Comparison of ENCODE assay signal across 22 mouse cellular contexts in genomic region chr9:103925486-103925885, GRCm38 (mm10).
DNase-seq lines count a peak whose midpoint lies in the region; ATAC-seq and TF ChIP-seq lines count a peak whose summit lies in the region.
"Had no signal": no experiment of that assay in that cellular context is flagged by ENCODE, and none has a peak within 500 bp of the region (broad histone marks: within the 10 kb centered on the region; RNA-seq: fewer than 3 reads in every experiment).

No protein-coding gene starts in this region.

- intact Hi-C loops in heart, postnatal 10 days (cut with DNase I): no loop called here

- no peak for TF ChIP-seq POLR2A in brain, embryonic 14.5 days (IDR thresholded peaks at IDR 0.05; ENCODE audit: borderline replicate concordance, extremely low read depth, insufficient read depth, insufficient read length, poor library complexity, severe bottlenecking)

- peak; percentile 5 to 9 for DNase-seq in cerebellum, postnatal 36 days
- peak; percentile 15 to 18 for DNase-seq in heart, postnatal 10 days
- DNase-seq in heart, adult 8-10 months (ENCODE audit: low spot score): no peak
- DNase-seq in layer of hippocampus, postnatal 10 days (ENCODE audit: low spot score in 2 of 2): peak; percentile 34 to 36
- DNase-seq in layer of hippocampus, adult 11-12 months (ENCODE audit: low spot score): no peak
- DNase-seq in brain, embryonic 14.5 days (ENCODE audit: low read depth): peak; percentile 63
- DNase-seq: adrenal gland, postnatal 36 days; B cell, adult 2 months; cerebellum, adult 2 months; embryo, embryonic 11 days; gastrocnemius, postnatal 10 days; layer of hippocampus, adult 9-11 months; liver, postnatal 0 days; lung, postnatal 14 days; retina, postnatal 1 day; right cerebral cortex, postnatal 25 days; spleen, adult 18-20 months had no signal

- no peak for ATAC-seq in cerebellum, adult (ENCODE audit: insufficient number of reproducible peaks, low FRiP score, low TSS enrichment)
- ATAC-seq: forebrain, embryonic 15.5 days; inflammation-experienced regulatory T-cells, adult 6 months; liver, postnatal 0 days; midbrain, embryonic 13.5 days; Patski had no signal

- no peak for TF ChIP-seq CTCF in brain, embryonic 14.5 days (IDR thresholded peaks at IDR 0.05; ENCODE audit: borderline replicate concordance, extremely low read depth, insufficient read depth, insufficient read length)

Comparison
In these comparisons a context has a peak if more than half of its experiments do, and no peak if none do; other contexts are left out.
1. DNase-seq: peak in cerebellum, postnatal 36 days (2 of 2), heart, postnatal 10 days (2 of 2), layer of hippocampus, postnatal 10 days (2 of 2) and brain, embryonic 14.5 days (single experiment); none in heart, adult 8-10 months (single experiment) and layer of hippocampus, adult 11-12 months (single experiment).